Mouse (Mus musculus): ENCODE data around the gene Necab3.

The Necab3 gene

DNA sequence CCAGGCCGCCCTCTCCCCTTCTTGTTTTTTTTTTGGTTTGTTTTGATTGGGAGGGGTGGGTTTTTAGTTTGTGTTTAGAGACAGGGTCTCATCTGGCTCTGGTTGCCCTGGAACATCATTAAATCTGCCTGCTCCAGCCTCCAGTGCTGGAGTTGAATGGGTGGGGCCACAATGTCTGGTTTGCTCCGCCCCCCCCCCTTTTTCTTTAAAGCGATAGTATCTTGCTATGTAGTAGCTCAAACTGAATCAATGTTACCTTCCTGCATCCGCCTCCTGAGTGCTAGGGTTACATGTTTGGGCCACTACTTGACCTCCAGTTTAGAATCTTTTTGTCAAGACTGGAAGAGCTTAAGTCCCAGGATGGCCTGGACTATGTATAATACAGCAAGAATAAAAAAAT is 12.6 kb upstream of the Necab3 start:
- no peak for DNase-seq

DNA sequence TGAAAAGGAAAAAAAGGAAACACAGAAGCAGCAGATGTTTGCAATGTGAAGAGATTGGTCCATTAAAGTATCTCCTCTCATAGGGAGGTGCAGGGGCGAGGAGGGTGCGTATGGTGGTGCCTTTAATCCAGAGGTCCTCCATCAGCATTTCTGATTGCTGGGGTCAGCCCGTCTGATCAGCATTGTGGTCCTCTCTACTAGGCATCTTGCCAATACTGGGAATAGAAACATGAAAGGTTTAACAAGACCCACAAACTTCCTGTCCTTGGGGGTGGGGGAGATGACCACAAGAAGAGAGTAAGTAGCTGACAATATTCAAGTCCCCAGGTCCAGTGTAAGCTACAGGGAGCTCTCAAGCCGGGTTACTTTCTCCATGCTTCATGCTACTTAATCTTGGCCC is 12.0 kb upstream of the Necab3 start:
- DNase-seq: no peak

DNA sequence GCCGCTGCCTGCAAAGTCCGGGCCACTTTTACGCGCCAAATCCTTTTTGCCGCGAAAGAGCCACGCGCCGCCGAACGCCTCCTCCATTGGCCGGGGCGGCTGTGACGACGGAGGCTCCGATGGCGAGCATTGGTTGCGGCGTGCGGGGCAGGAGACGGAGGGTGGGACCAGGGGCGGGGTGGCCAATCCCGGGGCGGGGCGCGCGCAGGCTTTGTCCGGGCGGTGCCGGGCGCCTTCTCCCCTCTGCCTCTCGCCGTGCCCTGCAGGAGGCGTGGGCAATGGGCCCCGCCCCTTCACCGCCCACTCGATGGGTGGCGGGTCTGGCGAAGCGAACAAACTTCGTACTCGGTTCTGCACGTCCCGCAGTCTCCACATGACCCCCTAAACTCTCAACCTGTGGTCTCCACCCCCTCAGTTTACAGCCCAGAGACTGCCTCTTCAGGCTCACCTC is 11.2 kb upstream of the Necab3 start, which contains the start of gene E2f1:
Gene E2f1 (minus strand): TSS at position 57 of the 451 bp plus-strand sequence.
- peak; percentile 94 for DNase-seq

DNA sequence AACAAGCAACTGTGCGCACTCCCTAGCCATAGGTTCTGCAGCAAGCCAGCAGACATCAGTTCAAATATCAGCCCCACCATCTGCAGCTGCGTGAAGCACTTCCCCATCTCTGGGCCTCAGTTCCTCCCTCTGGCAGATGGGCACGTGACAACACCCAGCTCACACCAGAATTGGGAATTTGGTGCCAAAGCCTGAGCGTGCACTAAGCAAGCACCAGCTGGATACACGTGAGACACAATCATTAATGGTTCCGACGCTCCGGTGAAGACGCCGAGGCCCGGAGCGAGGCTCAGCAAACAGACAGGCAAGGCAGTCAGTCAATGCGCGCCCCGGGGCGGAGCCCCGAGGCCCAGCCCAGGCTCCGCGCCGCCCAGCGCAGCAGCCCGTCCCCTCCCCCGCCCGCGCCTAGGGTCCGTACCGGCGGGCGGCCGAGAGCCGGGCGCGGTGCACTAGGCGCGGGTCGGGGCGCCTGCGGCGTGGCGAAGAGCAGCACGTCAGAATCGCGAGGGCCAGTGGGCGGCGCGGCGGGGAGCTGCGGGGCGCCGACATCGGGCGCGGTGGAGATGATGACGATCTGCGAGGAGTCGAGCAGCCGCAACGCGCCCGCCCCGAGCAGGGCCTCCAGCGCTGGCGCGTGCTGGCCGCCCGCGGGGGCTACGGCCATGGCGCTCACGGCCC is 10.5 kb upstream of the Necab3 start:
- peak; percentile 63 to 72 for DNase-seq

DNA sequence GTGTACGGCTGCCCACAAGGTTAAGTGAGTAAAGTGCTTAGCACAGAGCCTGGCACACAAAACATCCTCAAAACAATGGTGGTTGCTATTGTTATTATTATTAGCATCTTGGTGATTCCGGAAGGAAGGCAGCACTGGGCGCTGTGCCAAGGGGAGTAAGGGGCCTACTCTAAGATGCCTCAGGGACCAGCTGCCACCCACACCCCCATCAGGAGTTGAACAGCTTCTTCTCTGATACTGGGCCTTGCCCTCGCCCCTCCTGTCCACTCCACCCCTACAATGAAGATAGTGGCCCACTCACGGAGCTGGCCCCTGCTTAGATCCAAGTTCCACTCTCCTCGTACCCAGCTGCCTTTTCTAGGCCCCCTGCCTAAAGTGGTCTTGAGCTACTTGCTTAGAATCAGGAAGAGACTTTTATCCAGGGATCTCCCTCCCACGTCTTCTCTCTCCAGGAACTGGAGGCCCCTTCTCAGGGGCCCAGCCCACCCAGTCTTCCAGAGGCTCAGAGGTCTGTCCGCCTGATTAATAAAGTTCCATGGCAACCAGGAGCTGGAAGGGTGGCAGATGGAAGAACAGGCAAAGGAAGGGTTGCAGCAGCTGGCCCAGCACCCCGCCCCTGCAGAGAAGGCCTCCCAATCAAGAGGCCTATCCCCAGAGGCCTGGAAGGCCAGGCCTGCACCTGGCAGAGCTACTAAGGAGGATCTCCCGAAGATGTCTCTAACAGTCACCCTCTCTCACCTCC is 9.8 kb upstream of the Necab3 start:
- no peak for DNase-seq

DNA sequence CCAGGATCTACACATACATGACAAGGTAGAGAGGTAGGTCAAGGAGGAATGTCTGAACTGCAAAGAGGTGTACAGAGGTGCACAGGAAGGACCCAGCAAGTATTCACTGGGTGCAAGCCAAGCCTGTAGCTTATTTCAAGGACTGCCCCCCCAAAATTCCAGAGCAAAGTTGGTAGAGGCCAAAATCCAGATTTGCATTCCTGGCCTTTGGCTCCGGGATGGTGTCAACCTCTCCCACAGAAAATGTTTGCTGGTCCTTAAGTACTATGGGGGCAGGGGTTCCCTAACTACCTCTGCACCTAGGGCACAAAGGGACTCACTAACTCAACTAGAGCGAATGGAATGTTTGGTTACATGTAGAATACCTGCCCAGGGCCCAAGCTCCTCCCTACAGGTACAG is 9.1 kb upstream of the Necab3 start:
- no peak for DNase-seq

DNA sequence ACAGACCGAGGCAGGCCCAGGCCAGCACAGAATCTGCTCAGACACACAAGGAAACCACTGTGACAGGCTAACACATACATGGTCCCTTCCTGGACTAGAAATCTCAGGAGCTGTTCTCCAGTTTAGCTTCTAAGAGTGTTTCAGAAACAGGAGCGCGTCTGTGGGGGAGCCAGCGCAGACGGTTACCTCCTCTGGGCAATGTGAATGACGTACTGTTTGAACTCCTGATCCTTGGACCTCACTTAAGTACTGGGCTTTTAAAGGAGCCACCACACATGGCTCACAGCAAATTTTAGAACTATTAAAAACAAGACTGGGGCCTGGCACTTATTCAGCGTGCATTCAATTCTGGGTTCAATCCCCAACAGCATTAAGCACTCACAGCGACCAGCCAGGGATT is 8.0 kb upstream of the Necab3 start:
- DNase-seq: no peak

DNA sequence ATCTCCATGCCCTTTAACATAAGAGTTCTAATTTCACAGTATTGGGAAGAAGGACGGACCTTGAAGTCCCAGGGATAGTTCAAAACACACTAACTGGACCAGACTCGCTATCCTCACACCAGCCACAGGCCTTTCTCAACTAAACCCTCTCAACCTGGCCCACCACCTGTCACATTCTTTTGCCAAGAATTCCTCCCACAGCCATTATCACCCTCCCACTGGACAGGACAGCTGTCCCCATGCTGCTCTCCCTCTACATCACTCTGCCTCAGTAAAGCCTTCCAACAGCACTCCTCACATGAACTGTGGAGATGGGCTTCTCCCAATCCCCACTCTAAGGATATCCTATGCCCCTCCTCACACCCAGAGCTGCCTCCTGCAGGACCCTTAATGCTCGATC is 6.9 kb upstream of the Necab3 start:
- DNase-seq: no peak

DNA sequence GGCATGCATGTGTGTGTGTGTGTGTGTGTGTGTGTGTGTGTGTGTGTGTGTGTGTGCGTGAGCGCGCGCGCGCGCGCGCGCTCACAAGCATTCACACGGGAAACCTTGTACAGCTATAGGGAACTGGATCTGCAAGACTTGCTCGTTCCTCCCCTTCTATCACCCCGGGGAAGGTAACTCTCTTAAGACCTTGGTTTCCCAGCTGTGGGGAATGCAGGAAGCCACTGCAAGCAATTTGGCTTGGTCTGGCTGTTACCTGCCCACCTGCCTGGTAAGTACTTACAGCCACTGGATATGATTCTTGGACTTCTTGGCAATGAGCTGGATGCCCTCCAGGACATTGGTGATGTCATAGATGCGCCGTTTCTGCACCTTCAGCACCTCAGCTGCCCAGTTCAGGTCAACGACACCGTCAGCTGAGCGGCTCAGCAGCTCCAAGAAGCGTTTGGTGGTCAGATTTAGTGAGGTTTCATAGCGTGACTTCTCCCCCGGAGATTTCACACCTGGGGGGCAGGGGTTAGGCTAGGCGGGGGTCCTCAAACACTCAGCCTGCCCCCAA is 5.0 kb upstream of the Necab3 start:
- no peak for DNase-seq

DNA sequence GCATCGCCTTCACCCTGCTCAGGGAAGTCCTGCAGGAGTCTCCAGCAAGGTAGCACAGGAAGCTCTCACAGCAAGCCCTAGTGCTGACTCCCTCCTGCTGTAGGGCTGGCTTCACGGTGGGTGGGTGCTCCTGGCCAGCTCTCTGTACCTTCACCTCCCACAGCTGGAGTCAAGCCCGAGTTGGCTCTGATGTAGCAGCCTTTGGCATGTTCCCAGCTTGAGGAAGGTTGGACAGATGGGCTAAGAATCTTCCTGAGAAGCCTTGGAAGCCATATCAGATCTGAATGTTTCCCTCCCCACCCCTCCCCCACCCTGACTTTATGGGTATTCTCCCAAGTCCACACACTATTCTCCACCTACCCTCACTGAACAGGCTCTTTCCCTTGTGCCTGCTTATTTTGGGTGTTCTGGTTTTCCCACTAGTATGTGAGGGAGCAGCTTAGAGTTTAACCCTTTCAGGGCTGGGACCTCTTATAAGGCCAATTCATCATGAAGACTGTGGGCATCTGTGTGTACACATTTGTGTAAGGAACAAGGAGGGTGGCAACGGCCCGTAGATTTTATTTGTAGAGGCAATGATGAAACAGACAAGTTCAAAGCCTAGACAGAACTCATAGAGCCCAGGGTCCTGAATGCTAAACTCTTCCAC is 1.4 kb downstream of the Necab3 start:
- no peak for DNase-seq

DNA sequence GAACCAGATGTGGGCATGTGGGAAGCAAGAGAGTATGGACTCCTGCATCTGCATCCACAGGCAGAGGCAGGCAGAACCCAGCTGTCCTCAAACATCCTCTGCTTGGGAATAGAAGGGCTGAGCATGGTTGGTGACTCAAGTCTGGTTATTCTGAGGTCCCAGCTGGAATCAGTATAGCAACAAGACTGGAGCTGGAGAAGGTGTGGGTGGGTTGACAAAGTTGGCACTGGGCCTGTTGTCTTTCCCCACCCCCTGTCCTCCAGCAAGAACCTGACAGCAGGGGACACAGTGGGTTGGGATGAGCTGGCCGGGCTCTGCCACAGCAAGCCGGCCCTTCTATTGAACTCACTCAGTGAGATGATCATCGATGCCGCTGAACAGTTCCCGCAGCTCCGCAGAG is 3.5 kb downstream of the Necab3 start:
- no peak for DNase-seq

DNA sequence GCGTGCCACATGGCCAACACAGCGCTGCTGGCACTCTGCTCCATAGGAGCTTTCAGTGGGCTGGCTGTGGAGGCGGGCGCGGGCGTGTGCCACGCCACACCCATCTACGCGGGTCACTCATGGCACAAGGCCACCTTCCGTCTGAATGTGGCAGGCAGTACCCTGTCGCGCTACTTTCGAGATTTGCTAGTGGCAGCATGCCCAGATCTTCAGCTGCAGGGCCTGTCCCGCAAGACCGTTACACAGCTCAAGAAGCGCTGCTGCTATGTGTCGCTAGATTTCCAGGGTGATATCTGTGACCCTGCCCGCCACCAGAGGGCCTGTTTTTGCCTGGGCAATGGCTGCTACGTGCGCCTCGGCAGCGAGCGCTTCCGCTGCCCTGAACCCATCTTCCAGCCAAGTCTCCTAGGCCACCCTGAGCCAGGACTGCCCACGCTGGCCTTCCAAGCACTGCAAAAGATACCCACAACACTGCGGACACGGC is 6.2 kb downstream of the Necab3 start:
- peak; percentile 71 to 77 for DNase-seq

DNA sequence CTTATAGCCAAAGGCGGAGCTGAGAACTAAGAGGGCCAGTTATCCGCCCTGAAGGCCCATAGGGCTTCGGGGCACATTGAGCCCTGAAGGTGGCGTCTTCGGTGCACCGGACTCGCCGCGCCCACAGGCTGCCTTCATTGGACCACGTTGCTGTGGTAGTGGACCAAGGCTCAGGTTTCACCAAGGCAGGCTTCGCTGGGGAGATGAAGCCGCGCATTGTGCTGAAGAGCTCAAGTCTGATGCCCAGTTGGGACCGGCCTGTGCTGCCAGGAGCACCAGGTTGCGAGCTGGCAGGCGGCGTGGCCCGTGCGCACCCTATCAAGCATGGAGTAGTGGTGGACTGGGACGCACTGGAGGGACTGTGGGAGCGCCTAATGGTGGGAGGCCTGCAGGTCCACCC is 6.8 kb downstream of the Necab3 start:
- no peak for DNase-seq

DNA sequence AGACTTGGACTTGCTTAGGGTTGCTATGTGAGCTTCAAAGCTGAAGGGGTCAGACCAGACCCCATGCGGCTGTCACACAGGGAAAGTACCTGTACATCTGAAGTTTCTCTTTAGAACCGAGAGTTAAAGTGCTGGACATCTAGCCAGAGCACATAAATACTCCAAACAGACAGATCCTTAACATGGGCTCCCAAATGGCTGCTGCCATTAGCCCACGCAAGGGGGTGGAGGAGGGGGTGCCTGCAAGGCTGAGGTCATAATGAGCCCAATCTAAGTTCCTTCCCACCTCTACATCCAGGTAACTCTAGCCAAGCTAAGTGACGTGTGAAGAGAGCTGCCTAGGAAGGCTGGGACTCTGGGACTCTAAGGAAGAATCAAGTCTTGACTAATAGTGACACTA is 7.2 kb downstream of the Necab3 start, which contains the start of gene Actl10:
Gene Actl10 (plus strand): TSS at position 301 of the 400 bp plus-strand sequence.
- no peak for DNase-seq

DNA sequence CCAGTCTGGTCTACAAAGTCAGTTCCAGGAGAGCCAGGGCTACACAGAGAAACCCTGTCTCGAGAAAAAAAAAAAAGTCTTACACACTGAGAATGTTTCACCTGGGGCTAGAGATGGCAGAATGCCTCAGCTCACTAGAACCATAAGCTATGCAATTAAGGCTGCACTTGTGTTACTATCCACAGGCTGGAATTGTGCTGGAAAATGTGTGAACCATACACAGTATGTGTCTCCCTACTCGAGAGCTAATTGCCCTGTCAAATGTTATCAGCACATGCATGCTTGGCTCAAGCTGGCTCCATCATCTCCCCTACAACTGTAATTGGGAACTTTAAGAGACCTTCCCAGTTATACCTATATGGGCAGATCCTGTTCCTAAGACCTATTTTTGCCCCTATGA is 7.8 kb downstream of the Necab3 start:
- DNase-seq: no peak

DNA sequence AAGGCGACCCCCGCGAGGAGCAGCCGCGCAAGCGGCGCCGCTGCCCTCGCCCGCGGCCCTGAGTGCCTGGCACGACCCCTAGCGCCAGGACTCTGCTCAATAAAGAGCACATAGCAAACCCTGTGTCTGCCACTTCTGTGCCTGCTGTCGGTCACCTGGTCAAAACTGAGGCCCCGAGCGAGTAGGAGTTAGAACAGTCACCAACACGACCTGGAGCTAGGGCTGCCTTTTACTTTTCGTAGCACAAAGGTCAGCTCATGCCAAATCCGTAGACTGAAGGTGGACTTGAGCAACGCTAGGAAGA is 8.9 kb downstream of the Necab3 start:
- DNase-seq: no peak

DNA sequence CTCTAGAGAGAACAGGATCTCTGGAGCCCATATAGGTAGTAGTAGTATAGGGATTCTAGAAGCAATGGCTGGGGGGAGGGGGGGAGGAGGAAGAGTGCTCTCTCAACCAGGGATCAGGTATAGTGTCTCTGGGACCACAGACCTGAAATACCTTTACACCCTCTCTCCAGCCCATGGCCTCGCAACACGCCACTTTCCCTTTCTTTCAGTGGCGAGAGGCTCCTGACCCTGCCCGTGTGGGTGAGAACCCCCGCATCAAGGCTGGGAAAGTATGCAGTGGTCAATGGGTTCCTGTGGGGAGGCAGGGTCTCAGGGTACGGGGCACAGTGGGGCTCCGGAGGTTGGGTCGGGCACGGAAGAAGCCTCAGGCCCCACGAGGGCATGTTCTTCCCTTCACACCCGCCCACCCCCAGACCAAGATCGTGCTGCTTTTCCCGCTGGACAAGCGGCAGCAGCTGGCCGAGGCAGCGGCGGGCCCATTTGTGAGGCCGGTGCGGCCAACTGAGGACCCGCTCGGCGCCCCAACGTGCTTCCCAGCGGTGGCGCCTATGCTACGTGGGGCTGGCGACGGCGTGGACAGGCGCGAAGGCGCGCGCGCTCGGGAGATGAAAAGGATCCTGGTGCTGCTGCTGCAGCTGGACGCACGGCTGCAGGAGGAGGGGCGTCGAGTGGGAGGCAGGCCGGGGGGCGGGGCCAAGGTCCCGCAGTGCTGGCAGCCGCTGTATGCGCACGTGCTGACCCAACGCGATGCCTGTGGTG is 9.4 kb downstream of the Necab3 start:
- peak; percentile 47 to 51 for DNase-seq

DNA sequence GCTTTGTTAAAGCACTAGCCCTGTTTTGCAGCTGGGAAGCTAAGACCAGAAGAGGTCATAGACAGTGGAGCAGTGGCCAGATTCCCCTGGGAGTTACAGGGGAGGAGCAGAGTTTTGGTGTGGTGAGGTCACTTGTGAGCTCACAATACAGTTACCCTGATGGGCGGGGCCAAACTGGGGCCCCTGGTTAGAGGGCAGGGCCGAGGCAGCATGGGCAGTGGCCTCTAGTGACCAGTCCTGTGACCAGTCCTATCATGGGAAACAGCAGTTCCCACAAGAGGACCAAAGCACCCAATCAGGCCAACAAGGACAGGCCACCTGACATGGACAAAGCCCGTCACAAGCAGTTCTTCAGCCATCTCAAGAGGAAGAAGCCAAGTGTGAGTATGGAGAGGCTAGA is 10.0 kb downstream of the Necab3 start:
- peak; percentile 42 to 44 for DNase-seq

DNA sequence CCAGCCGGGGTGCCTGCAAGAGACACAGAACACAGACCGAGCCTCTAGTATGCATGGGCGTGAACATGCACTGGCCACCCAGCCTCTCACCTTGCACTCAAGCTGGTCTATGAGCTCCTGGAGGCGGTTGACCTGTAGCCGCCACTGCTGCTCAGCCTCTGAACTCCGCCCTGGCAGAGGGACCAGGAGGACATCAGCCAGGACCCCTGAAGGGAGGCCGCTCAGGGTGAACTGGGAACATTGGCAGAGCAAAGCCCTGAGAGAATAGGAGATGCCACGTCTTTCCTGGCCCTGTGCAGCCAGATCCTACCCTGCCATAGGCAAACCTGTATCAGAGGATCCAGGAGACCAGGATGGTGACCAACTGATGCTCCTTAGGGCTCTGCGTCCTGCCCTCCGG is 12.0 kb downstream of the Necab3 start, which contains the start of gene 1700003F12Rik:
Gene 1700003F12Rik (plus strand): TSS at position 375 of the 400 bp plus-strand sequence.
- no peak for DNase-seq

DNA sequence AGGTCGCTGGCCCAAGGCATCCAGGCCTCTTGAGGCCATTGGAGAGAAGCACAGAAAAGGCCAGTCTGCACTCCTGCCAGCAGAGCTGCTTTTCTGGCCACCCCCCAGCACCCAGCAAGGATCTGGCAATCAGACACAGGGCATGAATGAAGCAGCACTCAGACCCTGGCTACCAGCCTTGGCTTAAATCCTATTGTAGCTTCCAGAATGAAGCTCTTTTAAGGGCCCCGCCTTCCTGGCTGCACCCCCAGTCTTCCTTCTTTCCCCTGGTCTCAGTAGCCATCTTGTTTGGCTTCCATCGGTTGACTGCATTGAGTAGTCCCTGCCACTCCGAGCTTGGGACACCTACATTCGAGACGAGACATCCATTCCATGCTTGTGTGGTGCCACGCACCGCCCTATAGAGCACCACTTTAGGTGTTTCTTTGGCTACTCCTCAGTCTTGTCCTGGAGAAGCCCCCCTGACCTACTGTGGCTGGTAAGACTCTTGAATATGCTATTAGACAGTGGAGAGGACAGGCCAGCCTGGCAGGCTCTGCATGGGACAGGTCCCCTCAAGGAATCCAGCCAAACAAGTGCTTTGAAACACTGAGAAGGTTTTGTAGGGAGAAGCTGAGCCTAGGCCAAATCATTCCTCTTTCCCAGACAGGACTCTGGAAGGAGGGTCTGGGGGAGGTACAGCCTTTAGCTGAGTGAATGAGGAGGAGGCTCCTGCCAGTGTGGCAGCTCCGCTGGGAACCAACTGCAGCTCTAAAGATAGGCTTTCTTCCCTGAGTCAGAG is 14.9 kb downstream of the Necab3 start:
- no peak for DNase-seq

DNA sequence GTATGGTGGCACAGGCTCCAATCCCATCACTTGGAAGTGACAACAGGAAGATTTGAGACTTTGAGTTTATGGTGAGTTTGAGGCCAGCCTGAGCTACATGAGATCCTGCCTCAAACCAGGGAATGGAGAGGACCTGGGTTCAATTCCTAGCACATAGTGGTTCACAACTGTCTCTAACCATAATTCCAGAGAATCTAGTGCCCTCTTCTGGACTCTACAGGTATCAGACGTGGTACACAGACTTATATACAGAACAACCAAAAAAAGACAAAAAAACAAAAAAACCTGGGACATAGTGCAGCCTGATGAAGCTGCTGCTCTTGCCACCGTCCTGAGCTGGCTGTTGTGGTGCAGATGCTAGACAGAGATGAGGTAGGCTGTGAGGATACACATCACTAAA is 17.1 kb downstream of the Necab3 start:
- no peak for DNase-seq

DNA sequence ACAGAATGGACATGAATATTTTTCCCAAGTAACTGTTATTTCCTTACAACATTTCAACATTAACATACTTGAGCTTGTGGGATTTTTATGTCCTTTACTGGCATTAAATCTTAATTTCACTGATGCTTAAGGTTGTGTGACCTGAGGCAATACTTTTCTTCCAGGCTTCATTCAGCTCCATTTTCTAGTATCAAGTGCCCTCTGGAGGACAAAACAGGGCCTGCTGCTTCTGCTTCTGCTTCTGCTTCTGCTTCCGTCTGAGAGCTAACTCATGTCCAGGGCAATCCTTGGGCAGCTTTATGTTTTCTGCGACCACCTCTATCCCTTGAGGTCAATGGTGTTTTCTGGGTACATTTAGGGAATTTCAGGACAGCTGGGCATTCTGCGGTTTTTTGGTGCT is 19.0 kb downstream of the Necab3 start:
- peak; percentile 29 to 34 for DNase-seq
